Mouse (Mus musculus) liver, adult 2 months (tissue): ENCODE measurements at regions not wholly inside any gene's neighbourhood (a gene's known extent, or its start where the extent isn't known, plus 50 kb on each side); places are given as distances from the start of the nearest gene placed in this dataset.

Experiments used
- CTCF ChIP-seq: fragments of 200-500 bp; IDR thresholded peaks from 2 replicates; pipeline ENCODE4 v1.5.1; 2011; ENCODE audit warnings: low read depth, low read length, control low read depth
- POLR2A ChIP-seq: fragments of 200-500 bp; IDR thresholded peaks from 2 replicates; pipeline ENCODE4 v1.6.1; 2011; ENCODE audit warnings: low read length, control low read depth; ENCODE audit not compliant: insufficient read depth; ENCODE audit errors: extremely low read depth

DNA sequence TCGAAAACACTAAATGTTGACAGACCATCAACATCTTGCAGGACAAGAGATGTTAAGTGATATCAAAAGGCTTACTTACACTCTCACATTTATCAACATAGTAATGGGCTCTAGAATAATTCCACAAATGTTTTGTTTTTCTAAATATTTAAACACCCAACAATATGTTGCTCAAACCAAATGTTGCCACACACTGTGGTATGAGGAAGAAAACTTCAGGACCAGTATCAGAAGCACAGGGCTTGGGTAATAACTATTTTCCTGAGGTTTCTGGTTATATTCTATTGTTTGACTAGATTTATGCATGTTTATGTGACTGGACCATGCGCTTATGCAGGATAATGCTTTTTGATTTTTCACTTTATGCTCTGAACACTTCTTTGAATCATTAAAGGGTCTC is 108.6 kb upstream of the Rmdn2 start:
- no peak for TF ChIP-seq CTCF
- no peak for TF ChIP-seq POLR2A
